Mouse (Mus musculus): ENCODE results near the gene Kdm1b. TPM values are rescaled to one million over a fixed set of nuclear protein-coding genes. Genes with fewer than 3 reads are reported as not detected.

Kdm1b gene
- polyA plus RNA-seq, 1 experiment from 2014 or later = 9.9 TPM

- 92% methylated on average over 2 of the region's 2 CpGs for WGBS
- ATAC-seq (replicated peaks; ENCODE audit: extremely low read depth, insufficient read depth, low FRiP score) = no peak
- H3K36me3 ChIP-seq (ENCODE audit: control insufficient read depth, insufficient read depth) = peaks cover 34% of the 10 kb centered on the region
These were observed 53.3 kb downstream of the Kdm1b start for GRCm38 (mm10) chr13:47096591-47096990.

DNA sequence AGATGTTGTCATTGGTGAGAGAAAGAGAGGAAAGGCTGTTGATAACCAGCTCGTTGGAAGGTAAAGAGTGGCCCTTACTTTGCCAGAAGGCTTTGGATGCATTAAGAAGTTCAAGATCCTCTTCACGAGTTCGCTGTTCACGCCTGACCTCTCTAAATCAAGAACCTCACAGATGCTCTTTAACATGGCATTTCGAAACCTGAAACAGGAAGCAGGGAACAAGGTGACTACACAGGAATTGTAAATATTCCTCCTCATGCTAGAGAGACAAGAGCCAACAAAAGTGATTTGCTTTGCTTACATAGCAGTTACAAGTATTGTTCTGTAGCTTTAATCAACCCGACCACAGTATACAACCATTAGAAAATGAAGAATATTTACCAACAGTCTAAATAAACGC, 56.0 kb downstream of the Kdm1b start:
- WGBS = 73% methylated on average over 7 of the region's 7 CpGs
- Histone ChIP-seq H3K9me3 (replicated peaks; ENCODE audit: control insufficient read depth, low read length) (no peaks in the 10 kb centered on the region), H3K9ac (ENCODE audit: low read length) (no peak overlapping the region), H3K27ac (ENCODE audit: low read length) (no peak overlapping the region), H3K4me1 (ENCODE audit: control insufficient read depth, insufficient read depth, low read length) (peaks cover 19% of the 10 kb centered on the region), H3K4me2 (ENCODE audit: low read depth, low read length) (no peak overlapping the region), H3K4me3 (ENCODE audit: low read length) (no peak overlapping the region), H3K36me3 (ENCODE audit: control insufficient read depth, insufficient read depth) (peaks cover 24% of the 10 kb centered on the region), H3K27me3 (ENCODE audit: control insufficient read depth, insufficient read depth, low read length) (no peaks in the 10 kb centered on the region)
- ATAC-seq (replicated peaks; ENCODE audit: extremely low read depth, insufficient read depth, low FRiP score) = no peak

More at GRCm38 (mm10) chr13:47096591-47096990, 53.3 kb downstream of the Kdm1b start:
- H3K9me3 ChIP-seq (replicated peaks; ENCODE audit: control insufficient read depth, low read length) = no peaks in the 10 kb centered on the region
- H3K27me3 ChIP-seq (ENCODE audit: control insufficient read depth, insufficient read depth, low read length) = no peaks in the 10 kb centered on the region
- H3K4me3 ChIP-seq (ENCODE audit: low read length) = no peak overlapping the region
- H3K9ac ChIP-seq (ENCODE audit: low read length) = no peak overlapping the region
- no peak overlapping the region for H3K27ac ChIP-seq (ENCODE audit: low read length)
- no peak overlapping the region for H3K4me2 ChIP-seq (ENCODE audit: low read depth, low read length)
- H3K4me1 ChIP-seq (ENCODE audit: control insufficient read depth, insufficient read depth, low read length) = peaks cover 5% of the 10 kb centered on the region; the same call in 1 of the 2 replicates

GRCm38 (mm10) chr13:47100587-47100986, 57.3 kb downstream of the Kdm1b start:
- Histone ChIP-seq H3K27ac (ENCODE audit: low read length) (no peak overlapping the region), H3K4me3 (ENCODE audit: low read length) (no peak overlapping the region), H3K9me3 (replicated peaks; ENCODE audit: control insufficient read depth, low read length) (no peaks in the 10 kb centered on the region), H3K36me3 (ENCODE audit: control insufficient read depth, insufficient read depth) (peaks cover 19% of the 10 kb centered on the region), H3K4me1 (ENCODE audit: control insufficient read depth, insufficient read depth, low read length) (peaks cover 16% of the 10 kb centered on the region), H3K27me3 (ENCODE audit: control insufficient read depth, insufficient read depth, low read length) (no peaks in the 10 kb centered on the region), H3K4me2 (ENCODE audit: low read depth, low read length) (no peak overlapping the region), H3K9ac (ENCODE audit: low read length) (no peak overlapping the region)
- 85% methylated on average over 2 of the region's 2 CpGs for WGBS
- no peak for ATAC-seq (replicated peaks; ENCODE audit: extremely low read depth, insufficient read depth, low FRiP score)

DNA sequence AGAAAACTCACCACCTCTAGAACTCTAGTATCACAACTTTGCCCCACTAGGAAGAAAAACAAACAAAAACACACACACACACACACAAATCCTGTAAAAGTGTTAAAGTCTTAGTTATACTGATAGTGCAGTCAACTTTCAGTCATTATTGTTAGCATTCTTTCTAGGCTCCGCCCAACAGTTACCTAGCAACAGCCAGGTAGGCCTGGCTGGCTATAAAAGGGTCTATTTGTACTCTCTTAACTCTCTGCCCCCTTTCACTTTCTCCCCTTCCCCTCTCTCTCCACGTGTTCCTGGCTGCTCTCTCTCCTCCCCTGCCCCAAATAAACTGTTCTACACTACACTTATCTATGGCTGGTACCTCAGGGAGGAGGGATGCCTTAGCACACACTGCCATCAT, 60.8 kb downstream of the Kdm1b start:
- peaks cover 20% of the 10 kb centered on the region for H3K4me1 ChIP-seq (ENCODE audit: control insufficient read depth, insufficient read depth, low read length)
- H3K27ac ChIP-seq (ENCODE audit: low read length) = no peak overlapping the region
- WGBS = 23% methylated on average over 2 of the region's 2 CpGs

GRCm38 (mm10) chr13:47104856-47105541, 61.7 kb downstream of the Kdm1b start:
- Histone ChIP-seq H3K4me1 (ENCODE audit: control insufficient read depth, insufficient read depth, low read length) (peaks cover 22% of the 10 kb centered on the region), H3K4me2 (ENCODE audit: low read depth, low read length) (peak overlapping the region; percentile 67), H3K4me3 (ENCODE audit: low read length) (peak overlapping the region; percentile 96), H3K27me3 (ENCODE audit: control insufficient read depth, insufficient read depth, low read length) (no peaks in the 10 kb centered on the region), H3K36me3 (ENCODE audit: control insufficient read depth, insufficient read depth) (peaks cover 4% of the 10 kb centered on the region; the same call in 1 of the 2 replicates), H3K9me3 (replicated peaks; ENCODE audit: control insufficient read depth, low read length) (no peaks in the 10 kb centered on the region), H3K27ac (ENCODE audit: low read length) (peak overlapping the region; percentile 100), H3K9ac (ENCODE audit: low read length) (peak overlapping the region; percentile 96)
- no peak for ATAC-seq (replicated peaks; ENCODE audit: extremely low read depth, insufficient read depth, low FRiP score)
- WGBS = under 1% methylated on average over 25 of the region's 25 CpGs

More for the DNA sequence above, 60.8 kb downstream of the Kdm1b start:
- peak overlapping the region; percentile 96 for H3K9ac ChIP-seq (ENCODE audit: low read length)
- no peaks in the 10 kb centered on the region for H3K27me3 ChIP-seq (ENCODE audit: control insufficient read depth, insufficient read depth, low read length)
- no peak for ATAC-seq (replicated peaks; ENCODE audit: extremely low read depth, insufficient read depth, low FRiP score)
- H3K36me3 ChIP-seq (ENCODE audit: control insufficient read depth, insufficient read depth) = peaks cover 8% of the 10 kb centered on the region
- no peaks in the 10 kb centered on the region for H3K9me3 ChIP-seq (replicated peaks; ENCODE audit: control insufficient read depth, low read length)
- peak overlapping the region; percentile 67 for H3K4me2 ChIP-seq (ENCODE audit: low read depth, low read length)
- H3K4me3 ChIP-seq (ENCODE audit: low read length) = peak overlapping the region; percentile 96

DNA sequence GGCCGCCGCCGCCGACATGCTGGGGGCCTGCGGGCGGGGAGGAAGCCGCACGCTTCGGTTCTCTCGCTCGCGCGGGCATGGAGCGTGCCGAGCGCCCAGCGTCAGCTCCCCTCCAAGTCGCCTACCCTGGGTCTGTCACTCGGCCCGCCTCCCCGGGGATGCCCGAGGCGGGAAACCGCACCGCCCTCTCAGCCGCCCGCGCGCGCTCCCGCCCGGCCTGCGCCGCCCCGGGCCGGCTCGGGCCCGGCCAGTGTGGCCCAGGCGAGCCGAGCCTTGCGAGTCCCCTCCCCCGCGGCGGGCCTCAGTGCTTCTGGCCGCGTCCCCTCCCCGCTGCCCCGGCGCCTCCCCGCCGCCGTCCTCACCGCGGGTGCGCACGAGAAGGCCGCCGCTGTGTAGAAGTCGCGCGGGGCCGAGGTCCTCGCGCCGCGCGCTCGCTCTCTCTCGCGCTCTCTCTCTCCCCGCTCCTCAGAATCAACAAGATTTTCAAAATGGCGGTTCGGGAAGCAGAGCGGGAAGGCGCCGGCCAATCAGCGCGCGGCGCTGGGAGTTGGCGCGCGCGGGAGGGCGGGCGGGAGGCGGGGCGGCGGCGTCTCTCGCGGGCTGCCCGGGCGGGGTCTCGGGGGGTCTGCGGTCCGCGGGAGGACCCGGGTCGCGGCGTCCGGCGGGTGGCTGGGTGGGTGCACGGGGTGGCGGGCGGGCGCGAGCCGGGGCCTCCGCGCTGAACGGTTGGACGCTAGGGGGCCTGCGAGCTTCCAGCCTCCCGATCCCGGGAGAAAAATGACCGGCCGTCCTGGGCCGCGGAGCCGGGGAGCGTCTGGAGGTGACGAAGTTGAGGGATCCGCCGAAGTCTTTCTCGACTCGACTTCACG, 62.6 kb downstream of the Kdm1b start, which contains the start of gene Dek:
Gene Dek (minus strand): TSS at position 491 of the 869 bp plus-strand sequence.
- H3K9me3 ChIP-seq (replicated peaks; ENCODE audit: control insufficient read depth, low read length) = no peaks in the 10 kb centered on the region
- peak within 1 kb of the TSS; percentile 69 for H3K4me2 ChIP-seq (ENCODE audit: low read depth, low read length)
- peak within 1 kb of the TSS; percentile 100 for H3K27ac ChIP-seq (ENCODE audit: low read length)
- under 1% methylated on average over 129 of the region's 129 CpGs for WGBS
- no peaks in the 10 kb centered on the region for H3K27me3 ChIP-seq (ENCODE audit: control insufficient read depth, insufficient read depth, low read length)
- H3K4me3 ChIP-seq (ENCODE audit: low read length) = peak within 1 kb of the TSS; percentile 96
- H3K36me3 ChIP-seq (ENCODE audit: control insufficient read depth, insufficient read depth) = no peaks in the 10 kb centered on the region
- H3K9ac ChIP-seq (ENCODE audit: low read length) = peak within 1 kb of the TSS; percentile 96
- peak; percentile 90 for ATAC-seq (replicated peaks; ENCODE audit: extremely low read depth, insufficient read depth, low FRiP score)
- H3K4me1 ChIP-seq (ENCODE audit: control insufficient read depth, insufficient read depth, low read length) = peaks cover 31% of the 10 kb centered on the region

DNA sequence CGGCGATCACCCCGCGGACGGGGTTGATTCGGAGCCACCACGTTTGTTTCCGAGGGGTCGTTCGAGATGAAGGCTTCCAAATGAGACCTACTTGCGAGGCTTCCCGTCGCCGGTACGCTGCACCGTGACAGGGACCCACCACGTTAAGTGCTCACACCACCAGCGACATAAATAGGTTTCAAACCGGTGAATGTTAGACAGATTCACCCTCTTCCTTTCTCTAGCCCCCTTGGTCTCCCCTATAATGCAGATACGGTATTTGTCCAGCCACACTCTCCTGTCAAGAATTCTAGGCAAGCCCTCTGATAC, 63.2 kb downstream of the Kdm1b start:
- peak overlapping the region; percentile 96 for H3K4me3 ChIP-seq (ENCODE audit: low read length)
- peaks cover 35% of the 10 kb centered on the region for H3K4me1 ChIP-seq (ENCODE audit: control insufficient read depth, insufficient read depth, low read length)
- WGBS = 0% methylated on average over 20 of the region's 20 CpGs
- no peaks in the 10 kb centered on the region for H3K36me3 ChIP-seq (ENCODE audit: control insufficient read depth, insufficient read depth)
- H3K27ac ChIP-seq (ENCODE audit: low read length) = peak overlapping the region; percentile 100
- no peaks in the 10 kb centered on the region for H3K9me3 ChIP-seq (replicated peaks; ENCODE audit: control insufficient read depth, low read length)
- H3K9ac ChIP-seq (ENCODE audit: low read length) = peak overlapping the region; percentile 96
- no peaks in the 10 kb centered on the region for H3K27me3 ChIP-seq (ENCODE audit: control insufficient read depth, insufficient read depth, low read length)
- H3K4me2 ChIP-seq (ENCODE audit: low read depth, low read length) = peak overlapping the region; percentile 69
- peak; percentile 4; the same call in 1 of the 2 replicates for ATAC-seq (replicated peaks; ENCODE audit: extremely low read depth, insufficient read depth, low FRiP score)

DNA sequence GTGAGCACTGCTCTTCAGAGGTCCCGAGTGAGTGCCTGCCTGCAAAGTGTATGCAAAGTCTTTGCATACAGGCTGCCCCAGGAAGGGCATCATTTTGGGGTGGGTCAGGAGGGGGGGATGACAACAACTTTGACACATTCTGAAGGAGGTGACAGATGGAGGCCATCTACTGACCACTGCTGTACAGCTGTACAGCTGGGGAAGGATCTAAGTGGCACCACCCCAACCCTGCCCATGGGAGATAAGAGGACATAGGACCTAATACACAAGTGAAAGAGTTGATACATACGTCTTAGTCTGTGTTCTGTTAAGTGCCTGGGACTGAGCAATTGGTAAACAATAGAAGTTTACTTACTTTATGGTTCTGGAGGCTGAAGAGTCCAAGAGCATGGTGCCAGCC, 65.9 kb downstream of the Kdm1b start:
- H3K36me3 ChIP-seq (ENCODE audit: control insufficient read depth, insufficient read depth) = no peaks in the 10 kb centered on the region
- no peak overlapping the region for H3K9ac ChIP-seq (ENCODE audit: low read length)
- no peaks in the 10 kb centered on the region for H3K9me3 ChIP-seq (replicated peaks; ENCODE audit: control insufficient read depth, low read length)
- no peaks in the 10 kb centered on the region for H3K27me3 ChIP-seq (ENCODE audit: control insufficient read depth, insufficient read depth, low read length)
- H3K4me3 ChIP-seq (ENCODE audit: low read length) = no peak overlapping the region
- 66% methylated on average over 2 of the region's 2 CpGs for WGBS
- H3K27ac ChIP-seq (ENCODE audit: low read length) = no peak overlapping the region
- H3K4me2 ChIP-seq (ENCODE audit: low read depth, low read length) = no peak overlapping the region
- ATAC-seq (replicated peaks; ENCODE audit: extremely low read depth, insufficient read depth, low FRiP score) = no peak
- H3K4me1 ChIP-seq (ENCODE audit: control insufficient read depth, insufficient read depth, low read length) = peaks cover 40% of the 10 kb centered on the region

- 72% methylated on average over 3 of the region's 3 CpGs for WGBS
- Histone ChIP-seq H3K27me3 (ENCODE audit: control insufficient read depth, insufficient read depth, low read length) (no peaks in the 10 kb centered on the region), H3K27ac (ENCODE audit: low read length) (no peak overlapping the region), H3K4me2 (ENCODE audit: low read depth, low read length) (no peak overlapping the region), H3K9me3 (replicated peaks; ENCODE audit: control insufficient read depth, low read length) (no peaks in the 10 kb centered on the region), H3K4me3 (ENCODE audit: low read length) (no peak overlapping the region), H3K36me3 (ENCODE audit: control insufficient read depth, insufficient read depth) (no peaks in the 10 kb centered on the region), H3K4me1 (ENCODE audit: control insufficient read depth, insufficient read depth, low read length) (peaks cover 38% of the 10 kb centered on the region), H3K9ac (ENCODE audit: low read length) (no peak overlapping the region)
- no peak for ATAC-seq (replicated peaks; ENCODE audit: extremely low read depth, insufficient read depth, low FRiP score)
These were observed 67.9 kb downstream of the Kdm1b start for GRCm38 (mm10) chr13:47111185-47111584.
